Mouse (Mus musculus) frontal cortex, postnatal 36 days (tissue): ENCODE measurements around the gene Vat1l.

Source experiments
- DNase-seq, 2 experiments: peaks; one replicate each; pipeline ENCODE4 v3.0.0; 2022; ENCODE audit warnings: low spot score in 2 of 2

Vat1l gene

DNA sequence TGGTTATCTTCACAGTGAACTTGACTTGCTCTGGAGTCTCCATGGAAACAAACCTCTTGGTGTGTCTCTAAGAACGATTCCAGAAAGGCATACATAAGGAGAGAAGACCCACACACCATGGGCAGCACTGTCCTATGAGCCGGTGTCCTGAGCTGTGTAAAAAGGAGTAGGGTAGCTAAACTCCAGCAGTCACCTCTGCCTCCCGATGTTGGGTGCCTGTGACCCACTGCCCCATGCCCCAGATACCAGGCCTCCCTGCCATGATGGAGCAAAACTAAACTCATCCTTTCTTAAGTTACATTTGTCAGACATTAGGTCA lies 90.3 kb downstream of the Vat1l start:
- no peak for DNase-seq

DNA sequence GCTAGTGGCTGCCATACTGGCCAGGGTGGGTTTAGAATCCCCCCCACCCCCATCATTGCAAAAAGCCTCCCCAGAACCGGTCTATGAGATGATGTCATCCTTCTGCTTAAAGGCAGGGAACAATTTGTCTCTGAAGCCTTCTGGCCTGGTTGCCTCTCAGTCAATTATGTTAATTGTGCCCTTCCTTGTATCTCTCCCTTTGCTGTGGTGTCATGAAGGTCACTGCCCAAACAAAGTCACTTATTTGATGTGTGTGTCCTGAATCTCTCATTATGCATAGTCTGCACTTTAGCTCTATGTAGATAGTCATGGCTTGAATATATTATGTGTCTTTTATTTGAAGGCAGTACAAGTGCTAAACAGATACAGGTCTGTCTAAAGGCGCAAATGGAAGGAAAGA lies 92.8 kb downstream of the Vat1l start:
- no peak for DNase-seq

DNA sequence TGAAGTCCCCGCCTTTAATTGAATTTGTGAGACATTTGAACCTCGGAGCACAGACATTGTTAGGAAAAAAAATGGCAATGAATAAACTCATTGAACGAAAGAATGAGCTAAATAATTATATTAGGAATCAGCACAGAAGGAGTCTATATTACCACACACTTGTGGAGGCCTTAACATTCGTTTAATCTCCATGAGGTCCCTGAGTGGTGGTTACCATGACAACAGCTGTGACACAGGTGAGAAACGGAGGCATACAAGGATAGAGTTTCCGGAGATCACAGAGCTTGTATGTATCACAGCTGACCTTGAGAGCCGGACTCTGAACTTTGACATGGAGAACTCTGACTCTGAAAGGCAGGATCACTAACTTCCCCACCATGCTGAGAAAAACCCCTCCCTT lies 94.7 kb downstream of the Vat1l start:
- DNase-seq, result no peak

DNA sequence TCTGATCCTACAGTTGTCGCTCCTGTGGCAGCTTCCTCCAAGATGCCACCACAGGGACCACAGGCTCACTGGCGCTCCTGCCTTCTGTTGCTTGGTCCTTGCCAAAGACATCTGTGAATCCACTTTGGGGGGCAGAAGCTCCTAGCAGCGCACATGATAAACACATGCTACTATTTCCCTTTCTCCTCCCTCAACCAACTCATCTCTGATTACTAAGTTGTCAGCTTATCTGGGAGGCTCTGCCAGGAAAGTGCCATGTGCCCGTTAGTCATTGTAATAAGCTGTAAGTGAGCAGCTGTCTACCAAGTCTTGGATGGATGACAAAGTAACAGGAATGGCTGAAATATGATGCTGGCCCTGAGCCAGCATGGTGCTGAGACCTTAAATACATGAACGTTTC lies 100.9 kb downstream of the Vat1l start:
- no peak for DNase-seq

DNA sequence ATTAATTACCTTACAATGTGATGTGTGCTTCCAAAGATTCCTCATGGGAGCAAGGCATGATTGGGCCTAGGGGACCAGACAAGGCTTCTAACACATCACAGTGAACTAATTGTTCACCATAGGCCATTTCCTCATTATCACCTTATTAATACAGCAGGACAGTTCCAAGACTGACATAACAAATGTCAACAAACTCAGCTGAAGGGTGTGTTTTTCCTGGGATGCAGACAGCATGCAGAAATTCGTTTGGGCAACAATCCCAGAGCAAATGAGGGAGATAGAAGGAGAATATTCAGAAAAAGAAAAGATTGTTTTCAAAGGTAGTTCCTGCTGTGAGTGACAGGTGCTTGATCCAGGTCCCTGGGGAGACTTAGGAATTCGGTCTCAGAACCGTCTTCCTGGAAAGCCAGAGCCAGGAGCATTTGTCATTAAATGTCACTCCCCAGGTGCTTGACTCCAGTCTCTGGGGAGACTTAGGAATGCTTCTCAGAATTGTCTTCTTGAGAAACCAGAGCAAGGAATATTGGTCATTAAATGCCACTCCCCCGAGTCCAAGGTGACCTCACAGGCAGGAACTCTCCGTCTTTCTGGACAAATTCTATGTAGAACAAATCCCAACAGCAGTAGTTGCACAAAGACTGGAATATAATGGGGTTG lies 109.4 kb downstream of the Vat1l start:
- DNase-seq, result no peak

DNA sequence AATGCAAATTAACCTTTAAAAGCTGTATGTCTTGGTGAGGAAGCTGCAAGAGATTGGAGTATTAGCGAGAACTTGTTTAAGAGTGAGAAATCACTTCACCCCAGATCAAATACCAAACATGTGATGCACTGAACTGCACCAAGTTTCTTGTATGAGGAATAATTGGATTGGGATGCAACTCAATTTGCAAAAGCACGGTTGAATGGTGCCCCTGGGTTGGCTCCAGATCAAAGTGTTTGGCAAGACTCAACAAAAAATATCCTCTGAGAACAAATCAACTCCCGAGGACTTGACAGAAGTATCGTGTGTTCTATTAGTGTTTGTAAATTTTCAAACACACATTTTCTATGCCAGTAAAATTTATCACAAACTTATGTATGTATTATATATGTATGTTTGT lies 112.7 kb downstream of the Vat1l start:
- no peak for DNase-seq

DNA sequence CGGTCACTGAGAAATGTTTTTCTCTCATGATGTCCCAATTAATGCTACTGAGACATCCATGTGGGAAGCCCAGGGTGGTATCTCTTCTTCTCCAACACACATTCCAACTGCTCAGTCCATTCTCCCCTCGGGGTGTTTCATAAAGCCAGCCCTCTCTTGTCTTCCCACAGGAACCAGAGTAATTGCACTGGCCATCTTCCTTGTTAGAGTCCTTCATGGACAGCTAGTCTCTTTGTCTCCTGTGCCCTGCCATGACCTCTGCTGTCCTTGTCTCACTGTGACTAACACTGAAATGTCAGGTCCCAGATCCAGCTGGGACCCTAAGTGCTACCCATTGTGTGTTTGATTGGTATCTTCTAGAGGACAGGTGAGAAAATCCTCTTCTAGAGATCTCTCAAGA lies 116.7 kb downstream of the Vat1l start:
- DNase-seq, result no peak

DNA sequence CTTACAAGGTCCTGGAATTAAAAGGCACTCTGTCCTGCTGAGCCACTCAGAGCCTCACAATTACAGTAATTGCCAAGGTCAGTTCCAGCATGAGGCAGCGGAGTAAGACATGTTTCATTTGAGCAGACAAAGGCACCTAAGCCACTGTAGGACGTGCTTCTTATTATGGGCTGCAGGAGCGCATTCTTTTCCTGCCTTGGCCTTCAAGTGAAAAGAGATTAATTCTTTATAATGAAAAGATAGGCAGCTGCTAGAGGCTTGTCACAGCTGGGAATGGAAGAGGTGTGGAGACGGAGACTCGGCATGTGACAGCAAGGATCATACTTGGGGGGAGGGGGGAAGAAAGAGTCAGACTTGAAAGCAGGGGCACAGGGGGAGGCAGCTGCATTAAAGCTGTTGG lies 126.5 kb downstream of the Vat1l start:
- no peak for DNase-seq

DNA sequence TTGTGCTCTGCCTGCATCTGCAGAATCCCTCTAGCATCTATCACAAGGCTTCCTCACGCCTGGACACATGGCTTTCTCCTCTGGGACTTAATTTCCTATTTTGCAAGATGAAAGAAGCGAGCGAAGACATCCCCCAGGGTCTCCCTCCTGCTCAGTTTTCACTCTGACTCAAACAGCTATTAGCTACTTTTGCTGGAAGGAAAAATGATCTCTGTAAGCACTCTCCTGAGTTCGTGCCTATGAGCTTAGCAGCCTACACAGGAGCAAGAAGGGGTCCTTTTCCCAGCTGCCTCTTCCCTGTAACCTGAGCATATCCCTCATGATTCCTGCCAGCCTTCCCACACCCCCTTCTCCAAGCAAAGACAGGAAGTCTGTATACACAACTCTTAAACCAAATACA lies 127.5 kb downstream of the Vat1l start:
- no peak for DNase-seq

DNA sequence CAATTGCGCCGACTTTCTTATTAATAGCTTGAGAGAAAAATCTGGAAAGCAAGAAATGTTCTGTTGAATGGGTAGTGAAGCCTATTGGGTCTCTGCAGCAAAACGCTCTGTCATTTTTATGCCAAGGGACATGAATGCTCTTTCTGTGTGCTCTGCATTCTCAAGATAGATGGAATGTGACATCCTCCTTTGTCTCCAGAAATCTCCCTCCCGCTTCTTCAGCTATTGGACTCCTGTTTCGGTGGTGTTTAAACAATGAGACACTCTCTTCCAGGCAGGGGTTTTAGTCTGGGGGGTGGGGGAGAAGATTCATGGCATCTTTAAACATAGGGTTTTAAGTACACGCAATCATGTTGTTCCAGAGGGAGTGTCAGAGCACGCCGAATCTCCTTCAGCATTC lies 130.3 kb downstream of the Vat1l start:
- no peak for DNase-seq

DNA sequence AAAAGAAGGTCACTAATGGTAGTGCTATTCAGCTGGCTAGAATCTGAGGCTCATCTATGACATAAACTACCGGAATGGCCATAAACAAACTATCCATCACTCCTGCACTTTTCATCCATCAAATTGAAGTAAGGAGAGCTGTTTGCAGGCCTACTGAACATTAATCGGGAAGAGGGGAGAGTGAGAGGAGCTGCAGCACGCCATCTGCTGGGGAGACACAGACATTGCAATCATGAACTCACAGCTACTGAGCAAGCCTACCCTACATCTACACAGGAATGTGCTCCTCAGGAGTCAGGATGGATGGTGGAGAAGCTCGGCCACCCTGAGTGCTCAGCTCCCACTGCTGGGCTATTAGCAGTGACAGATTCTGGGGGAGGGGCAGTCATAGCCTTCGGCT lies 136.9 kb downstream of the Vat1l start:
- DNase-seq, result no peak

DNA sequence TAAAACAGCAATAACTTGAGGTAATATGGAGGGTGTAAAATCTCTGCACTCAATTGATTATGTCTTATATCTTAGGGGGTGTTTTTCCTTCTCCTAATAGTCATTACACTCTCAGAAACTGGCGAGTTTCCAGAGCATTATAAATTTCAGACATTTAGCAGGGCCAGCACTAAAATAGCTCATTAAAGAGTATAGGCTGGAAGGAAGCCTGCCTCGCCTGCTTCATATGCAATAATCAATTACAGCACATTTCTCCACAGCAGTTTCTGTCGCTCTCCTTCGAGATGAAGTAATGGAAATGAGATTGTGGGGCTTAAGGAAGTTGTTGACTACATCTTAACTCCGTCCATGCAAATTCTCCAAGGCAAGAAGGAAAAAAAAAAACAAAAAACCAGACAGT lies 139.4 kb downstream of the Vat1l start:
- no peak for DNase-seq

DNA sequence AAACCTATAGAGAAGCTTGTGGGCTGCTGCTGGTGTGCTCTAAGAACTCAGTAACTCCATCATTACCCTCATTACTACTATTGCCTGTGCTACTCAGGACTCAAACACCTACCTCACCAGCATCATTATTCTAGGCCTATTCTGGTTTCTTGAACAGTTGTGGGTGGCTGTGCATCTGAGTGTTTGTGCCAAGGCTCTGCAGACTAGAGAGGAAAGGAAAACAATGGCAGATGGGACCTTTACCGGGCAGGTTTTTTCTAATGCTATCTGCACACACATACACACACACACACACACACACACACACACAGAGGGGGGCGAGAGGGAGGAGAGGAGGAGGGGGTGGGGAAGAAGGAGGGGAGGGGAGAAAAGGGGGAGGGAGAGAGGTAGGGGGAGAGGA lies 140.6 kb downstream of the Vat1l start:
- no peak for DNase-seq

DNA sequence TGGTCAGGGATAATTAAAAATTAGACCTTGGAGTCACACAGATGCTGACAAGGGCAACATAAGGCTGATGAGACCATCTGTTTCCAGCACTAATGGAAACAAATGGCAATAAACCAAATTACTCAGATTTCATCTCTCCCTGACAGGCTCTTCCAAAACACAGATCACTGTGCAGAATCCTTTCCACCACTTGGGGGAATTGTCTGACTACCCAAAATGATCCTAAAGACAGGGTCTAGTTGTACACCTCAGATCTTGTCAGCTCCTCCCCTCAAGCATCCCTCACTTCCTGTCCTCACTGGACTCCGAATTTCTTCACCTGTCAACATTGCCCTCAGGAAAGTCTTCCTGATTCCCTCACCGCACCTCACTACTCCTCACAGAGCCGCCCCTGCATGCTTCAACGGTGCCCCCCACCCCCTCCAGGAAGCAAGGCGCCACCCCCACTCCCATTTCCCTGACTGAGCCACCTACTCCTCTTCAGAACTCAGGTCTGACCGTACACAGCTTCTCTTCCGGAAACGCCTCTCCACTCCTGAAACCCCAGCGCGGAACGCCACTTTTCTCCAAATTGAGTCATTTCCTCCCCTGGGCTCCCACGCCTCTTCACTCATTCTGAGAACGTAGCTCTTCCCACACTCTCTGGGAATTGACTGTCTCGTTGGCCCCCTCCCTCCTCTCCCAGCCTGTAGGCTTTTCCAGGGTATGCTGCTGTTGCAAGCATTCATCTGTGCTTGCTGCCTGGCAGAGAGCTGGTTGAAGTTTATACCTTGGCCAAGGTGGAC lies 146.4 kb downstream of the Vat1l start:
- DNase-seq, result peak; percentile 41 to 71

DNA sequence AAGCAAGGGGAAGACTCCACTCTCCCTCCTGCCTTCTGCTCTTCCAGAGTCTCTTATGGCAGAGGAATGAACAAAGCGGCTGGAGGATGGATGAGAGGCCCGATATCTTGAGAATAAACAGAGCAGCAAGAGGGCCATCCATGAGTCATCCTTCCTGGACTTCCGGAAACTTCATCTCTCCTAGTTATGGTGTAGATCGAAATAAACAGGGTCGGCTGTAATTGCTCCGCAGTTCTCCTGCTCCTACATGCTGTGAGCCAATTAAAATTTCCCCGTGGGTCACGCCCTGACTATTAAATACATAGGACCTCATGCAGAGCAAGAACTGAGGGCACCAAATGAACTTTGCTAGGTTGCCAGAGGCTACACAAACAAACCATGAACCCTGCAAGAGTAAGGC lies 155.1 kb downstream of the Vat1l start:
- no peak for DNase-seq

DNA sequence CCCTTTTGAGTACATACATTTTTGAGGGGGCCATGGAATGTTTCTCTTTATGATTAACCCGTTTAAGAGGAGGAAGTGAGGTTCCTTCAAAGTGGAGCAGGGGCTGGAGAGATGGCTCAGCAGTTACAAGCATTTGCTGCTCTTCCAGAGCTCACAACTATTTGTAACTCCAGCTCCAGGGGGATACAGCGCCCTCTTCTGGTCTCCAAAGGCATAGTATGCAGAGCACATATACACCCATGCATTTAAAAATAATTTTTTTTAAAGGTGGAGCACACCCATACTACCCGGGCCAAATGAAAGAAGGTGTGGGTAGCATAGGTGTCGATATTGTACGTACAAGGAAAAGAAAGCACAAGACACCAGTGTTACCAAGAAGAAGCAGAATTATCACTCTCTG lies 157.8 kb downstream of the Vat1l start:
- no peak for DNase-seq

DNA sequence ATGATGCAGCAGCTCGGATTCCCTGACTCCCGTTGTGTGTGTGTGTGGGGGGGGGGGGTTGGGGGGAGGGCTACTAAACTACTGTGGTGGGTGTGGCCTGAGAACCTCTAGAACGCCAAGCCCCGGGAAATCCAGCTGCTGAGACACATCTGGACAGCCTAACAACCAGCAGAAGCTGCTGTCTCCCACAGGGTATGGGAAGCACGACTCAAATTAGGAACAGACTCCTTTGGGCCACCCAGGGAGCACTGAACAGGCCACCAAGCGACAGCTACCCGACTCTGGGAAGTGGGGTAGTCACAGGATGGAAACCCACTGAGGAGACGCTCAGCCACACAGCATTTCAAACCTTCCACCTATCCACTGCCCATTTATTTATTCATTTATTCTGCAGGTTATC lies 158.2 kb downstream of the Vat1l start:
- DNase-seq, result no peak

DNA sequence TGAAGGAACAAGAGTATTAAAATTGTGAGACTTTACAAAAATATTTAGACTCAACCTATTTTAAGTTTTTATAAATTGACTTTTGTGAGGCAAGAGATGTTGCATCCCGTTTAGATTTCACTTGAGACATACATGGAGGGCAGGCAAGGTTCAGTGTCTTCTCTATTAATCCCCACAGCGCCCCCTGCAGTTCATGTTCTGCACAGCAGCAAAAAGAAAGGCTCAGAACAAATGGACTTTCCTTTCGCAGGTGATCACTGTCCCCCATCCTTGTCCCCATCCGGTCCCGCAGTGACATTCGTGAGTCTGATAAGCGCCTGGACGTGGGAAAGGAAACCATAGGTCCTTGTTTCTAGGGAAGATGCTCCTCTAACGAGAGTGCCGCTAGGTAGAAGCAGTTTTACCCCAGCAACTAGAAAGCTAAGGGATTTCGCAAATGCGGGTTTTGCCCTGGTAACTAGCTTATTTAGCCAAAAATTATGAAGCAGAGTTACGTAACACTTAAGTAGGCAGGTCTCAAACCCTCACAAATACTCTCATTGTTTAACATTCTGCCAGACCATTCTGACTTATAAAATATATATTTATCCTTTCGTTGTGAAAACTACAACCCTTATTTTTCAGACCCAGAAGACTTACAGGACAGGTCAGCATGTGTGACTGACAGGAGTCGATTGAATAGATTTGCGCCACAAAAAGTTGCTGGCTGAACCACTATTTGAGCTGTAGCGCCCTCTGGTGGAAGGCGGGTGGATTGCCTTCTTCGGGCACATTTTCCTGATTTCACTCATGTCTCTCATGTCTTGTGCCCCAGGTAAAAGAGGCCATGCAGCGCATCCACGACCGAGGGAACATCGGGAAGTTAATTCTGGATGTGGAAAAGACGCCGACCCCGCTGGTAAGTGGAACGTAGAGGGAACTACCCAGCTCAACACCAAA lies 163.9 kb downstream of the Vat1l start:
- DNase-seq, result peak; percentile 82 to 84

DNA sequence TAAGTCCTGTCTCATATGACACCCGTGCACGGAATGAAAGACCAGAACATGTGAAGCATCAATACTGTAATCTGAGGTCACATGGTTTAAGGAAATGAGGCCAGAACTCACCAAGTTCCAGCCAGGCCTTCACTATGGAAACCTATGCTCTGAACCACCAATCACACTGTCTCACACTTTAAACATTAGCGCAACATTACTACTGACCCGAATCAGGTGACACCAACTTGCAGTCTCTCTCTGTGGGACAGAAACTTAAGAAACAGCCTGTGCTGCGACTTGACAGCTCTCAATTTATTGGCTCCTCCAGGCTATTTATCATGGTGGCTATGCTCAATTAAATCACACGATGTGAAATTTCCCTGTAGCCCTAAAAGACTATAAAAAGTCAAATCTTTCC lies 169.0 kb downstream of the Vat1l start:
- no peak for DNase-seq

DNA sequence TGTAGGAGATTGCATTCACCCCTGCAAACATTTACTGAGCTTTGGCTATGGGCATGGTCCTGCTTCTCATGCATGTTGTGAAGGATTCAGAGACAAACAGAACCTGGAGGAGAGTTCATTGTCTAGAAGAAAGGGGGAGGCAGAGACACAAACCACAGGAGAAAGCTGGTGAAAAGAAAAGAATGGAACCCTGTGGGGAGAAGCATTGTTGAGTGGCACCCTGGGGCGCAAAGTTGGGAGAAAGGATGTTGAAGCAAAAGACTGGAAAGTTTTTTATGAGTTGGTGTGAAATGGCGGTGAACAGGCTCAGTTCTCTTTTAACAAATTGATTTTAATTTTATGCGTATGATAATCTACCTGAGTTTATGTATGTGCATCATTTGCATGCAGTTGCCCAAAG lies 178.8 kb downstream of the Vat1l start:
- no peak for DNase-seq

DNA sequence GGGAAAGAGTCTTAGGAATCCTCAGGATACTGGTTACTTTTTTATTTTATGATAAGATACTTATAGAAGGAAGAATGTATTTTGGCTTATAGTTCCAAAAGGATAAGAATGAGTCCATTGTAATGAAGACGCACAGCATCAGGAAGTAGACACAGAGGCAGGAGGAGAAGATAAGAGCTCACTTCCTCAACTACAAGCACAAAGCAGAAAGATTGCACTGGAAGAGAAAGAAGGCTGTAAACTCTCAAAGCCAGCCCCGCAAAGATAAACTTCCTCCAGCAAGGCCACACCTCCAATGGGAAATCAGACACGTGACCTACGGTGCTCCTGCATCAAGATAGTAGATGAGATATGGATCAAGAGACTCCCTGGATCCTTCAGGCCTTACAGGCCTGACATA lies 182.1 kb downstream of the Vat1l start:
- no peak for DNase-seq

DNA sequence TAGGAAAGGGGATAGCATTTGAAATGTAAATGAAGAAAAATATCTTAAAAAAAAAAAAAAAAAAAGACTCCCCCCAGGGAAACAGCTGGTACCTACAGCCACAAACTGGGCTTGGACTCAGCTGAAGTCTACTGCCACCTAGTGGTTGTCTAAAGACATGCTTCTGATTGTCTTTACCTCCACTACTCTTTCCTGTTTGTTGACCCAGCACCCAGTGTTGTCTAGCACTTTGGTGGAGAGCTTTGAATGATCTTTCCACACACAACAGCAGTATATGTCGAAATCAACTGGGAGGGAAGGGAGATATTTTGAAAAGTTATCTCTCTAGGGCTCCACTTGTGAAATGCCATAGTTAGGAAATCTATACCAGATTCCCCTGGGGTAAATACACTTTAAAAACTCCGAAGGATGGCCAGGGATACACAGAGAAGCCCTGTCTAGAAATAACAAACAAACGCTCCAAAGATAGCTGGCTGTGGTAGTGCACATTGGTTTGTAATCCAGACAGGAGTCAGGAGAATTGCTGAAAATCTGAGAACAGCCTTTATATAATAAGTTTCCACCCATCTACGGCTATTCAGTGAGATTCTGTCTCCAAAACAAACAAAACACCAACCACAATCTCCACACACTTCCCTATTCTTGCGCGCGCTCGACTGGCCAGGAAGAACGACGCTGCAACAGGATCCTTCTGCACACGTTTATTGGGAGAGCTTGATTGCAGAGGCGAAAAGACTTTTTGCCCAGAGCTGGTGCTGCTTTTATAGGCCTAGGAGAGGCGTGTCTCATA lies 185.2 kb downstream of the Vat1l start:
- no peak for DNase-seq
